Mouse (Mus musculus): ENCODE data around the gene Fbxw8. TPM values are rescaled to one million over a fixed set of nuclear protein-coding genes. Genes with fewer than 3 reads are reported as not detected.

The Fbxw8 gene
- polyA plus RNA-seq, 1 experiment from 2014 or later, result 16.8 TPM

DNA sequence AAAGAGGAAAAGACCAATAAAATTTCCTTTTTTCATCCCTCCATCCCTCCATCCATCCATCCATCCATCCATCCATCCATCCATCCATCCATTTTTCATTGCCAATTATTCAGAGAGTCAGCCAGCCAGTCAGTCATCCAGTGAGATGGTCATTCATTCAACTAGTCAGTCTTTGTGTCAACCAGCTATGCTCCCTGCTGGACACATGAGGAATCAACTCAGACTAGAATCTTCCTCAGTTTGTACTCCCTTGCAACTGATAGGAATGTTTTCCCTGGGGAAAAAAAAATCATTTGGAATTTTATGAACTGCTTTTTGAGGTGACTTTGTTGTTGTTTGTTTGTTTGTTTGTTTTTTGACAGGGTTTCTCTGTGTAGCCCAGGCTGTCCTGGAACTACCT lies 10.2 kb upstream of the Fbxw8 start:
- H3K27me3 ChIP-seq (ENCODE audit: control insufficient read depth, insufficient read depth, low read length), result peaks cover 64% of the 10 kb centered on the region
- no peaks in the 10 kb centered on the region for H3K36me3 ChIP-seq (ENCODE audit: control insufficient read depth, insufficient read depth, low read length)
- H3K4me2 ChIP-seq, result no peak overlapping the region
- H3K9ac ChIP-seq (ENCODE audit: low read depth, low read length), result no peak overlapping the region
- no peaks in the 10 kb centered on the region for H3K9me3 ChIP-seq (replicated peaks; ENCODE audit: control insufficient read depth, low read length)
- peaks cover 5% of the 10 kb centered on the region; the same call in 1 of the 2 replicates for H3K4me1 ChIP-seq (ENCODE audit: control insufficient read depth, insufficient read depth, low read length)
- no peak overlapping the region for H3K4me3 ChIP-seq (ENCODE audit: low read depth, low read length)
- no peak for ATAC-seq (replicated peaks; ENCODE audit: insufficient number of reproducible peaks, low FRiP score, low TSS enrichment)
- H3K27ac ChIP-seq (ENCODE audit: low read depth, low read length), result no peak overlapping the region

DNA sequence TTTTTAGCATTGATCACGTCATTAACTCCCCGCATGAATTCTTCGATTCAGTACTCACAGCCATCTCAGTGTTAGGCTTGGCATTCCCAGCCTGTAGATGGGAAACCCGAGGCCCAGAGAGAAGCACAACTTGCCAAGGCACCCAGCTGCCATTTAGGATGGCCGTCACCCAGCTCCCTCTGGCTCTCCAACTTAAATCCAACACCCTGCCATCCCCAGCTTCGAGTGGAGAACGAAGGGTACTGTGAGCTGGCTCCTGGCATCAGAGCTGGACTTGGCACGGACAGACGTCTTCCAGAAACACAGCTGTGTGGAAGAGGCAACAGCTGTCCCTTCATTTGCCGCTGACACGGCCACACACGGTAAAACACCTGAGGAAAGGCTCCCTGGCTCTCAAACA lies 9.3 kb upstream of the Fbxw8 start, which contains the start of gene Hrk:
TSS of gene Hrk (plus strand) at position 68 of the 400 bp plus-strand sequence.
- no peak for ATAC-seq (replicated peaks; ENCODE audit: insufficient number of reproducible peaks, low FRiP score, low TSS enrichment)
- no peaks in the 10 kb centered on the region for H3K36me3 ChIP-seq (ENCODE audit: control insufficient read depth, insufficient read depth, low read length)
- peaks cover 5% of the 10 kb centered on the region; the same call in 1 of the 2 replicates for H3K4me1 ChIP-seq (ENCODE audit: control insufficient read depth, insufficient read depth, low read length)
- H3K9ac ChIP-seq (ENCODE audit: low read depth, low read length), result no peak within 1 kb of the TSS
- H3K4me2 ChIP-seq, result no peak within 1 kb of the TSS
- peaks cover 60% of the 10 kb centered on the region for H3K27me3 ChIP-seq (ENCODE audit: control insufficient read depth, insufficient read depth, low read length)
- H3K9me3 ChIP-seq (replicated peaks; ENCODE audit: control insufficient read depth, low read length), result no peaks in the 10 kb centered on the region
- WGBS (ENCODE audit: insufficient replicate concordance), result 60% methylated on average over 12 of the region's 12 CpGs
- no peak within 1 kb of the TSS for H3K4me3 ChIP-seq (ENCODE audit: low read depth, low read length)
- no peak within 1 kb of the TSS for H3K27ac ChIP-seq (ENCODE audit: low read depth, low read length)

DNA sequence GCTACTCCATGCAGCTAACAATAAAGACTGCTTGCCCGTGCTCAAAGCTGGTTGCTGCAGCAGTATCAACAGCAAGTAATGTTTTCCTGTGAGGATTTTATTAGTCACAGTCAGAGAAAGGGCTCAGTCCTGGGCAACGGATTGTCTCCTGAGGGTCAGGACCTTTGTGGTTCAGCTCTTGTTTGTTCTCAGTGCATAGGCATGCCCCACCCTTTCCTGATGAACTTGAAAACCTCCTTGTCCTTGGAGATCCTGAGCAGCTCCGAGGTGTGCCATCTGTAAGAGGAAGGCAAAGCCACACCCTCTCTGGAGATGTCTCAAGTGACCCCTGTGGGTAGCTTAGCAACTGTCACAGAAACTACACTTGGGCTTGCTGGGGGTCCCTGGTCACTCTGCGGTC lies 5.4 kb upstream of the Fbxw8 start:
- Histone ChIP-seq H3K9ac (ENCODE audit: low read depth, low read length) (no peak overlapping the region), H3K36me3 (ENCODE audit: control insufficient read depth, insufficient read depth, low read length) (no peaks in the 10 kb centered on the region), H3K27me3 (ENCODE audit: control insufficient read depth, insufficient read depth, low read length) (peaks cover 31% of the 10 kb centered on the region), H3K9me3 (replicated peaks; ENCODE audit: control insufficient read depth, low read length) (no peaks in the 10 kb centered on the region), H3K27ac (ENCODE audit: low read depth, low read length) (no peak overlapping the region), H3K4me3 (ENCODE audit: low read depth, low read length) (no peak overlapping the region), H3K4me1 (ENCODE audit: control insufficient read depth, insufficient read depth, low read length) (no peaks in the 10 kb centered on the region), H3K4me2 (no peak overlapping the region)
- ATAC-seq (replicated peaks; ENCODE audit: insufficient number of reproducible peaks, low FRiP score, low TSS enrichment), result no peak
- 44% methylated on average over 4 of the region's 4 CpGs for WGBS (ENCODE audit: insufficient replicate concordance)

DNA sequence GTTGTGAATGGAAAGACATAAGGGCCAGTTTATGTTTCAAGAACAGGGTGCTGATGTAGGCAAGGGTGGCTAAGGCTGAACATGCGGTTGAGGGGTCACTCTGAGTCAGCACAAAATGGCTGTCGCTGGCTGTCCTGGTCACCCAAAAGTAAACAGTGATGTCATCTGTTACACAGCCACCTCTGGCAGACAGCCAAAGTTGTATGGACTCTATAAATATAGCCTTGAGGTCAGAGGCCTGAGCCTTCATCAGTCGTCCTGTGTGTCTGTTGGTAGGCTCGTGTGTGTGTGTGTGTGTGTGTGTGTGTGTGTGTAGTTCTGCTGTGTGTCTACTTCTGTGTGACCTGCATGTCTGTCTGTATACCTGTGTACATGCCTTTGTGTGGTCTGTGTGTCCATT lies 1.7 kb upstream of the Fbxw8 start:
- H3K4me2 ChIP-seq, result no peak overlapping the region
- H3K36me3 ChIP-seq (ENCODE audit: control insufficient read depth, insufficient read depth, low read length), result 0 out of 2 replicates have a peak, but pooled peaks cover 4% of the 10 kb centered on the region
- no peaks in the 10 kb centered on the region for H3K9me3 ChIP-seq (replicated peaks; ENCODE audit: control insufficient read depth, low read length)
- 0 out of 2 replicates have a peak, but pooled peaks have one; percentile 16 for ATAC-seq (replicated peaks; ENCODE audit: insufficient number of reproducible peaks, low FRiP score, low TSS enrichment)
- no peak overlapping the region for H3K27ac ChIP-seq (ENCODE audit: low read depth, low read length)
- 29% methylated on average over 4 of the region's 4 CpGs for WGBS (ENCODE audit: insufficient replicate concordance)
- H3K4me3 ChIP-seq (ENCODE audit: low read depth, low read length), result no peak overlapping the region
- H3K4me1 ChIP-seq (ENCODE audit: control insufficient read depth, insufficient read depth, low read length), result peaks cover 7% of the 10 kb centered on the region
- H3K9ac ChIP-seq (ENCODE audit: low read depth, low read length), result no peak overlapping the region
- H3K27me3 ChIP-seq (ENCODE audit: control insufficient read depth, insufficient read depth, low read length), result peaks cover 12% of the 10 kb centered on the region

DNA sequence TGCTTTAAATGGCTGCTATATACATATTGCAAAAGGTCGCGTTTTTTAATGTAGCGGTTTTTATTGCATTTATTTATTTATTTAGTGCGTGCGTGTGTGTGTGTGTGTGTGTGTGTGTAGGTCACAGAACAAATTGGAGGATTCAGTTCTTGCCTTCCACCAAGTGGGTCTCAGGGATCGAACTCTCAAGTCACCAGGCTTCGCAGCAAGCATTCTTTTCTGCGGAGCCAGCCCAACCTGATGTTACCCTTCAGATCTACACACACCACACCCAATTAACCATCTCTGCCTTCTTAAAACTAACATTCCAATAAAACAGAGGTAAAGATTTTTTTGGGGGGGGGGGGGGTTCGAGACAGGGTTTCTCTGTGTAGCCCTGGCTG lies 292 bp upstream of the Fbxw8 start:
- no peak for ATAC-seq (replicated peaks; ENCODE audit: insufficient number of reproducible peaks, low FRiP score, low TSS enrichment)
- Histone ChIP-seq H3K4me3 (ENCODE audit: low read depth, low read length) (peak overlapping the region; percentile 91), H3K9me3 (replicated peaks; ENCODE audit: control insufficient read depth, low read length) (no peaks in the 10 kb centered on the region), H3K4me2 (peak overlapping the region; percentile 80), H3K36me3 (ENCODE audit: control insufficient read depth, insufficient read depth, low read length) (peaks cover 8% of the 10 kb centered on the region), H3K27me3 (ENCODE audit: control insufficient read depth, insufficient read depth, low read length) (peaks cover 4% of the 10 kb centered on the region; the same call in 1 of the 2 replicates), H3K9ac (ENCODE audit: low read depth, low read length) (no peak overlapping the region), H3K27ac (ENCODE audit: low read depth, low read length) (no peak overlapping the region), H3K4me1 (ENCODE audit: control insufficient read depth, insufficient read depth, low read length) (peaks cover 7% of the 10 kb centered on the region)
- 13% methylated on average over 9 of the region's 9 CpGs for WGBS (ENCODE audit: insufficient replicate concordance)

DNA sequence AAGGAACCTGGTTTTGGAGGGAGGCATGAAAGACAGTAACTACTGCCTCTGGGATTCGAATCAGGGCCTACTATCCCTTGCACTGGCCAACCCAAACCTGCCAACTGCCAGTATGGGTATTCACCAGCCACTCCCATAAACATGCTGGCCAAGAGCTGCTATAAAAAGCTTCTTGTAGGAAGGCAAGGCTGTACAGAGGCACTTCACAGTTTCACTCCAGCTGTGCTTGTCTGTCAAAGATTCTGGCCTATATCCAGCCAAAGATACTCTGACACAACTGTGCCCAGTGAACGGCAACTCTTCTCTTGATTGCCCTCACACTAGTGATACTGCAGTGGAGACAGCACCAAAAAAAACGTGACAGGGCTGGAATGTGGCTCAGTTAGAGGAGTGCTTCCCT lies 5.6 kb downstream of the Fbxw8 start:
- H3K27ac ChIP-seq (ENCODE audit: low read depth, low read length), result no peak overlapping the region
- peaks cover 8% of the 10 kb centered on the region for H3K36me3 ChIP-seq (ENCODE audit: control insufficient read depth, insufficient read depth, low read length)

DNA sequence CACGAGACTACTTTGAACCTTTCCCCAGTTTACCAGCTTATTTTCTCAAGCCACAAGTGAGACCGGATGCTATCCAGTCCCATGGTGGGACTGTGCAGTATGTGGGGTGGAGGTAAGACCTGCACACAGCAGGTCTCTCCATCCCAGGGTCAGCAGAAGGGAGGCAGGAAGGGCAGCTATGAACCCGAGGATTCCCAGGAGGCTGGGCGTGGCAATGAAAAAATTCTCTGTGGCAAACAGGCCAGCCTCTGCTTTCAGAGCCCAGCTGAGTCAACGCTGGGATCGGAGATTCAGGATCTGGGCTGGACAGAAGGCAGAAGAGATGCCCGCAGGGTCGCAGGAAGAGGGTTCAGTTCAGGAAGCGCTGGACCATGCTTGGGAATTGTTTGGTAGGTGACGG lies 8.0 kb downstream of the Fbxw8 start:
- Histone ChIP-seq H3K4me1 (ENCODE audit: control insufficient read depth, insufficient read depth, low read length) (peaks cover 54% of the 10 kb centered on the region), H3K9ac (ENCODE audit: low read depth, low read length) (no peak overlapping the region), H3K27ac (ENCODE audit: low read depth, low read length) (no peak overlapping the region), H3K27me3 (ENCODE audit: control insufficient read depth, insufficient read depth, low read length) (no peaks in the 10 kb centered on the region), H3K9me3 (replicated peaks; ENCODE audit: control insufficient read depth, low read length) (no peaks in the 10 kb centered on the region), H3K4me2 (no peak overlapping the region), H3K36me3 (ENCODE audit: control insufficient read depth, insufficient read depth, low read length) (peaks cover 11% of the 10 kb centered on the region), H3K4me3 (ENCODE audit: low read depth, low read length) (no peak overlapping the region)
- no peak for ATAC-seq (replicated peaks; ENCODE audit: insufficient number of reproducible peaks, low FRiP score, low TSS enrichment)
- WGBS (ENCODE audit: insufficient replicate concordance), result 77% methylated on average over 10 of the region's 10 CpGs

More for the DNA sequence above, 5.6 kb downstream of the Fbxw8 start:
- Histone ChIP-seq H3K9ac (ENCODE audit: low read depth, low read length) (no peak overlapping the region), H3K4me1 (ENCODE audit: control insufficient read depth, insufficient read depth, low read length) (peaks cover 56% of the 10 kb centered on the region), H3K4me2 (no peak overlapping the region), H3K27me3 (ENCODE audit: control insufficient read depth, insufficient read depth, low read length) (no peaks in the 10 kb centered on the region), H3K9me3 (replicated peaks; ENCODE audit: control insufficient read depth, low read length) (no peaks in the 10 kb centered on the region), H3K4me3 (ENCODE audit: low read depth, low read length) (no peak overlapping the region)
- 56% methylated on average over 3 of the region's 3 CpGs for WGBS (ENCODE audit: insufficient replicate concordance)
- no peak for ATAC-seq (replicated peaks; ENCODE audit: insufficient number of reproducible peaks, low FRiP score, low TSS enrichment)

DNA sequence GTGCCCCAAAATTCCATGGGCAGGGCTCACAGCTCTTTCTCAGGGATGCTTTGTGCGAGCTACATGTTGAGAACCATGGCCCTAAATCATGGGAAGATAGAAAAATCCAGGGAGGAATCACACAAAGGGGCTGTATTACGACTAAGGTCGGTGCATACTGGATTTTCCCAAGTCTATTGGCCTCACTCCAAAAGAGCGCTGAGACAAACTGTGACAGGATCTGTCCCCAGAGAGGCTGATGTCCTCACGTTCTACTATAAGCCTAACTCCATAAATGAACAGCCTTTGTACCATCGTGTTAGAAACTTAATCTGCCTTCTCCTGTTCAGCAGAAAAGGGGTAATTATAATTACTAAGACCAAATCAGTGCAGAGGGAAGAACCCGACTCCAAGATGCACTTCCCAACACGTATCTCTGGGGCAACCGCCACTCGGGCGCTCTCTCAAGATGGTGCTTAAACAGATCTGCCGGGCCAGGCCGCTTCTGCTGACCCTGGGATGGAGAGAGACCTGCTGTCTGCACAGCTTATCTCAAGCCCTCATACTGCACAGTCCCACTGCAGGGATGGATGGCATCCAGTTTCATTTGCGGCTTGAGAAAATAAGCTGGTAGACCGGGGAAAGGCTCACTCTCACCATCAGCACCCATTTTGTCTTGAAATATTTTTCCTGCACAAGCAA lies 9.1 kb downstream of the Fbxw8 start:
- H3K4me3 ChIP-seq (ENCODE audit: low read depth, low read length), result no peak overlapping the region
- whole genome bisulfite sequencing (ENCODE audit: insufficient replicate concordance), result 49% methylated on average over 15 of the region's 15 CpGs
- no peak for ATAC-seq (replicated peaks; ENCODE audit: insufficient number of reproducible peaks, low FRiP score, low TSS enrichment)
- H3K27ac ChIP-seq (ENCODE audit: low read depth, low read length), result peak overlapping the region; percentile 38; the same call in 1 of the 2 replicates
- peaks cover 54% of the 10 kb centered on the region for H3K4me1 ChIP-seq (ENCODE audit: control insufficient read depth, insufficient read depth, low read length)
- H3K9me3 ChIP-seq (replicated peaks; ENCODE audit: control insufficient read depth, low read length), result no peaks in the 10 kb centered on the region
- H3K9ac ChIP-seq (ENCODE audit: low read depth, low read length), result no peak overlapping the region
- peak overlapping the region; percentile 32 for H3K4me2 ChIP-seq
- H3K27me3 ChIP-seq (ENCODE audit: control insufficient read depth, insufficient read depth, low read length), result no peaks in the 10 kb centered on the region
- peaks cover 16% of the 10 kb centered on the region for H3K36me3 ChIP-seq (ENCODE audit: control insufficient read depth, insufficient read depth, low read length)

DNA sequence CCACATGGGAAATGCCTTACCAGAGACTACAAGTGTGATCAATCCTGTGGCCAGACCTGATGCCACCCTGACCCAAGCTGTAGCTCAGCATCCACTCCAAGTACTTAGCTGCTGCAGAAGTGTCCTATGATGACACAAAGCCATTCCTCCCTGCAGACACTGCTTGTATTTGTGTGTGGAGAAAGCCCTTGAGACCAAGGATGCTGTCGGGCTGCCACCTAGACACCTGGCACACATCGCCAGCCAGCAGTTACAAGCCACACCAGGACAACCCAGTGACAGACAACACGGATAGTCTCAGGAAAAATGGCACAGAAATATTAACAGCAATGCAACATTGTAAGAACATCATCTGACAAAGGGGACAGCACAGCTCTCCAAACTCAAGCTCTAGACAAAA lies 9.8 kb downstream of the Fbxw8 start:
- WGBS (ENCODE audit: insufficient replicate concordance), result 93% methylated on average over 3 of the region's 3 CpGs
- Histone ChIP-seq H3K27ac (ENCODE audit: low read depth, low read length) (no peak overlapping the region), H3K9ac (ENCODE audit: low read depth, low read length) (no peak overlapping the region), H3K4me1 (ENCODE audit: control insufficient read depth, insufficient read depth, low read length) (peaks cover 53% of the 10 kb centered on the region), H3K27me3 (ENCODE audit: control insufficient read depth, insufficient read depth, low read length) (no peaks in the 10 kb centered on the region), H3K4me3 (ENCODE audit: low read depth, low read length) (no peak overlapping the region), H3K4me2 (no peak overlapping the region), H3K36me3 (ENCODE audit: control insufficient read depth, insufficient read depth, low read length) (peaks cover 17% of the 10 kb centered on the region), H3K9me3 (replicated peaks; ENCODE audit: control insufficient read depth, low read length) (no peaks in the 10 kb centered on the region)
- no peak for ATAC-seq (replicated peaks; ENCODE audit: insufficient number of reproducible peaks, low FRiP score, low TSS enrichment)
